Mouse (Mus musculus) ES-E14 (cell line): Measurements from ENCODE around the gene Gm20521.
"Not testable (repeated sequence)": the region's sequence is repeated elsewhere in the genome, so short reads cannot be mapped to it uniquely, and the experiment has no call there.

Source experiments
- ZC3H11A ChIP-seq: IDR thresholded peaks from 2 replicates; pipeline ENCODE4 v1.6.1; 2012; ENCODE audit warnings: low read depth, mild to moderate bottlenecking, inconsistent platforms, low read length, borderline replicate concordance
- ZNF384 ChIP-seq: IDR thresholded peaks from 2 replicates; pipeline ENCODE4 v1.6.1; 2012; ENCODE audit warnings: low read depth, low read length, inconsistent platforms

- TF ChIP-seq ZC3H11A, ZNF384: not testable (repeated sequence)
Observed at GRCm38 (mm10) chr14:54947008-54947407, 63.8 kb downstream of the Gm20521 start.
